Mouse (Mus musculus) midbrain, embryonic 11.5 days (tissue): ENCODE data around the gene Lef1. TPM values are rescaled to one million over a fixed set of nuclear protein-coding genes. Genes with fewer than 3 reads are reported as not detected.

Experiments
- ATAC-seq: fragments of 200-750 bp; cut with Nextera tagmentation; 2 replicates; pipeline ENCODE4 v1.8.0; 2017; ENCODE audit warnings: moderate TSS enrichment, moderate library complexity; ENCODE audit not compliant: low FRiP score
- DNase-seq: peaks from one replicate; pipeline ENCODE4 v3.0.0; 2015; ENCODE audit warnings: low spot score; ENCODE audit errors: missing footprints
- H3K27ac ChIP-seq: fragments of 300-500 bp; sonication (generic); 2 replicates; pipeline ENCODE4 v1.5.1; 2014; ENCODE audit warnings: low read depth, low read length
- H3K27me3 ChIP-seq: fragments of 300-500 bp; sonication (generic); 2 replicates; pipeline ENCODE4 v1.6.1; 2014; ENCODE audit warnings: mild to moderate bottlenecking, low read length, moderate library complexity, mixed read lengths; ENCODE audit not compliant: control insufficient read depth, insufficient read depth
- H3K36me3 ChIP-seq: fragments of 300-500 bp; sonication (generic); 2 replicates; pipeline ENCODE4 v1.6.1; 2014; ENCODE audit warnings: mild to moderate bottlenecking, low read length, moderate library complexity, mixed read lengths; ENCODE audit not compliant: control insufficient read depth, insufficient read depth
- H3K4me1 ChIP-seq: fragments of 300-500 bp; sonication (generic); 2 replicates; pipeline ENCODE4 v1.6.1; 2014; ENCODE audit warnings: low read length; ENCODE audit not compliant: control insufficient read depth, insufficient read depth
- H3K4me2 ChIP-seq: fragments of 300-500 bp; sonication (generic); 2 replicates; pipeline ENCODE4 v1.6.1; 2014; ENCODE audit warnings: mild to moderate bottlenecking, moderate library complexity
- H3K4me3 ChIP-seq: fragments of 300-500 bp; sonication (generic); 2 replicates; pipeline ENCODE4 v1.5.1; 2014; ENCODE audit warnings: low read depth, low read length
- H3K9ac ChIP-seq: fragments of 300-500 bp; sonication (generic); 2 replicates; pipeline ENCODE4 v1.6.1; 2014; ENCODE audit warnings: low read length
- H3K9me3 ChIP-seq: fragments of 300-500 bp; sonication (generic); 2 replicates; pipeline ENCODE4 v1.6.1; 2016; ENCODE audit warnings: low read length; ENCODE audit not compliant: control insufficient read depth
- WGBS: fragments of 180-500 bp; shearing (Covaris S2); extraction: QIAGEN DNeasy Blood & Tissue Kit; methylation state at CpG from one replicate; pipeline ENCODE4 v1.1.7; 2014; 5-methylcytosine and 5-hydroxymethylcytosine counted together
- polyA plus RNA-seq: library from polyadenylated mRNA; unstranded; fragments of >200 nt; fragmentation: Nextera tagmentation; extraction: Ambion mirVana; gene quantifications from 2 replicates; pipeline ENCODE4 v1.2.1, GENCODE M21; 2014

The Lef1 gene
- polyA plus RNA-seq, 1 experiment from 2014 or later: 66.9 TPM

GRCm38 (mm10) chr3:131159204-131159760 lies 49.0 kb downstream of the Lef1 start:
- WGBS: 48% methylated on average over 12 of the region's 12 CpGs
- no peak overlapping the region for H3K4me3 ChIP-seq
- no peak for ATAC-seq

GRCm38 (mm10) chr3:131159881-131160615 lies 49.8 kb downstream of the Lef1 start:
- no peak for ATAC-seq
- DNase-seq: no peak

More at GRCm38 (mm10) chr3:131159204-131159760, 49.0 kb downstream of the Lef1 start:
- no peaks in the 10 kb centered on the region for H3K9me3 ChIP-seq
- no peaks in the 10 kb centered on the region for H3K27me3 ChIP-seq
- DNase-seq: no peak
- no peaks in the 10 kb centered on the region for H3K36me3 ChIP-seq
- H3K4me2 ChIP-seq: no peak overlapping the region
- H3K9ac ChIP-seq: no peak overlapping the region
- peaks cover 7% of the 10 kb centered on the region; the same call in 1 of the 2 replicates for H3K4me1 ChIP-seq
- no peak overlapping the region for H3K27ac ChIP-seq

DNA sequence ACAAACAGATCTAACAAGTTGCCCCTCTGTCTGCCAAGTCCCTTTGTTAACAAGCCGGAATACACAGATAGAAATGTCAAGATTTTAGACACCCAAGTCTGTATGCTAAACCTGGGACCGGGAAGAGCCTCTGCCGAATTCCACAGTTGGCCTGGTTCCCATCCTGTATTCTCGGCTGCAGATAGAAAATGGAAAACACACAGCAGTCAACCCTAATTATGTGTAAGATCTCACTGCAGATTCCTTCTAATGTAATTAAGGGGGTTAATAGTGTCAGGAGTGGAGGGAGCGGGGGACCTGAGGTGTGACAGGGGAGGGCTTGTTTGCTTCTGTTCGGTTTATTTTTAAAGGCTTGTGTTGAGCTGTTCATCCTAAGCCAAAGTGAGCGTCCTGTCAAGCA lies 50.6 kb downstream of the Lef1 start:
- 73% methylated on average over 7 of the region's 7 CpGs for WGBS
- H3K4me1 ChIP-seq: peaks cover 4% of the 10 kb centered on the region; the same call in 1 of the 2 replicates
- no peak overlapping the region for H3K4me2 ChIP-seq
- no peaks in the 10 kb centered on the region for H3K36me3 ChIP-seq
- H3K4me3 ChIP-seq: no peak overlapping the region
- no peaks in the 10 kb centered on the region for H3K9me3 ChIP-seq
- H3K9ac ChIP-seq: no peak overlapping the region
- no peak overlapping the region for H3K27ac ChIP-seq
- H3K27me3 ChIP-seq: no peaks in the 10 kb centered on the region
- no peak for DNase-seq
- no peak for ATAC-seq

More at GRCm38 (mm10) chr3:131159881-131160615, 49.8 kb downstream of the Lef1 start:
- H3K27me3 ChIP-seq: no peaks in the 10 kb centered on the region
- H3K4me2 ChIP-seq: no peak overlapping the region
- H3K9me3 ChIP-seq: no peaks in the 10 kb centered on the region
- no peak overlapping the region for H3K27ac ChIP-seq
- WGBS: 69% methylated on average over 14 of the region's 14 CpGs
- no peak overlapping the region for H3K4me3 ChIP-seq
- no peak overlapping the region for H3K9ac ChIP-seq
- H3K36me3 ChIP-seq: no peaks in the 10 kb centered on the region
- peaks cover 7% of the 10 kb centered on the region; the same call in 1 of the 2 replicates for H3K4me1 ChIP-seq

- no peak overlapping the region for H3K4me3 ChIP-seq
- no peak for DNase-seq
- no peak for ATAC-seq
- H3K36me3 ChIP-seq: no peaks in the 10 kb centered on the region
- 97% methylated on average over 4 of the region's 4 CpGs for WGBS
- H3K9me3 ChIP-seq: no peaks in the 10 kb centered on the region
- no peak overlapping the region for H3K27ac ChIP-seq
- H3K9ac ChIP-seq: no peak overlapping the region
- H3K27me3 ChIP-seq: no peaks in the 10 kb centered on the region
- no peak overlapping the region for H3K4me2 ChIP-seq
- H3K4me1 ChIP-seq: peaks cover 11% of the 10 kb centered on the region
Observed at GRCm38 (mm10) chr3:131167731-131168130, 57.5 kb downstream of the Lef1 start.

DNA sequence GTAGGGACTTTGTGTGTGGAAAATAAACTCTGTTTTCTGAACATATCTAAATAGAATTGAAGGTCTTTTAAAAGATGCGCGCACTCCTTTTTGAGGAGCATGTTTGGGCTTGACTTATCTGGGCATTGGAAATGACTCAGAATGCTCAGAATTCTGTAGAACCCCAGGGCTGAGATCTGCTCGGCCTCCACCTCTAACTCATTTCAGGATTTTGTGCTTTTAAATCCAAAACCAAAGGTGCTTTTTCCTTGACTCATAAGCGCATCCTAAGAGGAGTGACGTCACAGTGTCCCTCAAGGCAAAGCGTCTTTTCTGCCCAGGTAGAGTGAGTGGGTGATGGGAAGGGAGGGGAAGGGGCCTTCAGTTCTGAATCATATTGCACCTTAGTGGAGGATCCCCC lies 58.9 kb downstream of the Lef1 start:
- Histone ChIP-seq H3K27me3 (no peaks in the 10 kb centered on the region), H3K27ac (no peak overlapping the region), H3K9ac (no peak overlapping the region), H3K4me1 (peaks cover 11% of the 10 kb centered on the region), H3K9me3 (no peaks in the 10 kb centered on the region), H3K36me3 (no peaks in the 10 kb centered on the region), H3K4me3 (no peak overlapping the region), H3K4me2 (no peak overlapping the region)
- DNase-seq (no peak), ATAC-seq (no peak)
- WGBS: 91% methylated on average over 6 of the region's 6 CpGs

- H3K4me1 ChIP-seq: peaks cover 11% of the 10 kb centered on the region
- H3K27ac ChIP-seq: no peak overlapping the region
- 91% methylated on average over 6 of the region's 6 CpGs for WGBS
- H3K36me3 ChIP-seq: no peaks in the 10 kb centered on the region
- no peak overlapping the region for H3K4me2 ChIP-seq
- no peak overlapping the region for H3K9ac ChIP-seq
- H3K9me3 ChIP-seq: no peaks in the 10 kb centered on the region
- no peak overlapping the region for H3K4me3 ChIP-seq
- ATAC-seq (no peak), DNase-seq (no peak)
- H3K27me3 ChIP-seq: no peaks in the 10 kb centered on the region
Observed at GRCm38 (mm10) chr3:131170099-131170643, 59.9 kb downstream of the Lef1 start.

GRCm38 (mm10) chr3:131171292-131171960 lies 61.2 kb downstream of the Lef1 start:
- DNase-seq (no peak), ATAC-seq (peak; percentile 76)
- H3K27ac ChIP-seq: no peak overlapping the region
- no peak overlapping the region for H3K4me3 ChIP-seq
- no peak overlapping the region for H3K4me2 ChIP-seq
- H3K9me3 ChIP-seq: no peaks in the 10 kb centered on the region
- 52% methylated on average over 11 of the region's 11 CpGs for WGBS
- H3K4me1 ChIP-seq: peaks cover 11% of the 10 kb centered on the region
- no peaks in the 10 kb centered on the region for H3K27me3 ChIP-seq
- H3K36me3 ChIP-seq: no peaks in the 10 kb centered on the region
- no peak overlapping the region for H3K9ac ChIP-seq

GRCm38 (mm10) chr3:131172293-131172692 lies 62.0 kb downstream of the Lef1 start:
- 88% methylated on average over 4 of the region's 4 CpGs for WGBS
- Histone ChIP-seq H3K27ac (no peak overlapping the region), H3K36me3 (no peaks in the 10 kb centered on the region), H3K27me3 (no peaks in the 10 kb centered on the region), H3K9me3 (no peaks in the 10 kb centered on the region), H3K4me2 (no peak overlapping the region), H3K4me1 (peaks cover 11% of the 10 kb centered on the region), H3K9ac (no peak overlapping the region), H3K4me3 (no peak overlapping the region)
- DNase-seq: no peak
- ATAC-seq: no peak

GRCm38 (mm10) chr3:131181006-131181405 lies 70.7 kb downstream of the Lef1 start:
- Histone ChIP-seq H3K36me3 (no peaks in the 10 kb centered on the region), H3K4me2 (no peak overlapping the region), H3K4me1 (no peaks in the 10 kb centered on the region), H3K9ac (no peak overlapping the region), H3K4me3 (no peak overlapping the region), H3K27ac (no peak overlapping the region), H3K27me3 (no peaks in the 10 kb centered on the region), H3K9me3 (no peaks in the 10 kb centered on the region)
- DNase-seq: no peak
- ATAC-seq: no peak
- 78% methylated on average over 11 of the region's 11 CpGs for WGBS
